Mouse (Mus musculus) heart, postnatal 0 days (tissue): ENCODE measurements around the gene Selenoi. TPM values are rescaled to one million over a fixed set of nuclear protein-coding genes. Genes with fewer than 3 reads are reported as not detected.

Experiments
- ATAC-seq: fragments of 200-750 bp; cut with Nextera tagmentation; 2 replicates; pipeline ENCODE4 v1.8.0; 2017; ENCODE audit warnings: low read depth, moderate number of reproducible peaks, moderate library complexity; ENCODE audit not compliant: insufficient read depth
- DNase-seq: peaks from one replicate; pipeline ENCODE4 v3.0.0-alpha.2; 2016; ENCODE audit warnings: low spot score
- H3K27ac ChIP-seq: fragments of 300-500 bp; sonication (generic); 2 replicates; pipeline ENCODE4 v1.5.1; 2014; ENCODE audit warnings: low read depth, mild to moderate bottlenecking
- H3K27me3 ChIP-seq: fragments of 300-500 bp; sonication (generic); 2 replicates; pipeline ENCODE4 v1.6.1; 2014; ENCODE audit warnings: low read length, mixed read lengths; ENCODE audit not compliant: control insufficient read depth, insufficient read depth
- H3K36me3 ChIP-seq: fragments of 300-500 bp; sonication (generic); replicated peaks from 2 replicates; pipeline ENCODE4 v1.6.1; 2014; ENCODE audit warnings: low read length, mixed read lengths; ENCODE audit not compliant: control insufficient read depth, insufficient read depth
- H3K4me1 ChIP-seq: fragments of 300-500 bp; sonication (generic); 2 replicates; pipeline ENCODE4 v1.6.1; 2014; ENCODE audit warnings: antibody characterized with exemption; ENCODE audit not compliant: control insufficient read depth, insufficient read depth
- H3K4me2 ChIP-seq: fragments of 300-500 bp; sonication (generic); 2 replicates; pipeline ENCODE4 v1.6.1; 2014; ENCODE audit warnings: low read depth, mild to moderate bottlenecking, low read length, moderate library complexity
- H3K4me3 ChIP-seq: fragments of 300-500 bp; sonication (generic); 2 replicates; pipeline ENCODE4 v1.5.1; 2014; ENCODE audit warnings: low read depth, low read length
- H3K9ac ChIP-seq: fragments of 300-500 bp; sonication (generic); replicated peaks from 2 replicates; pipeline ENCODE4 v1.6.1; 2014; ENCODE audit warnings: low read depth, low read length, mixed read lengths
- H3K9me3 ChIP-seq: fragments of 300-500 bp; sonication (generic); replicated peaks from 2 replicates; pipeline ENCODE4 v1.6.1; 2016; ENCODE audit warnings: low read length; ENCODE audit not compliant: control insufficient read depth
- CTCF ChIP-seq: IDR thresholded peaks from 2 replicates; pipeline ENCODE4 v1.5.1; 2016; ENCODE audit warnings: antibody characterized with exemption, control low read depth, low read depth
- EP300 ChIP-seq: IDR thresholded peaks from 2 replicates; pipeline ENCODE4 v1.6.1; 2016; ENCODE audit warnings: antibody characterized with exemption, low read depth
- WGBS: fragments of 180-500 bp; shearing (Covaris S2); extraction: QIAGEN DNeasy Blood & Tissue Kit; methylation state at CpG from one replicate; pipeline ENCODE4 v1.1.7; 2014; 5-methylcytosine and 5-hydroxymethylcytosine counted together
- polyA plus RNA-seq: library from polyadenylated mRNA; unstranded; fragments of >200 nt; fragmentation: Nextera tagmentation; extraction: Ambion mirVana; gene quantifications from 2 replicates; pipeline ENCODE4 v1.2.1, GENCODE M21; 2015
- total RNA-seq: library from RNA; depleted of rRNA; stranded (reverse); fragments of >200 nt; gene quantifications from 2 replicates; pipeline ENCODE4 v1.2.3, GENCODE M21; 2014; ENCODE audit warnings: low replicate concordance

The Selenoi gene
- total and polyA plus RNA-seq, 2 experiments from 2014 or later: 9.4 to 49.1 TPM

DNA sequence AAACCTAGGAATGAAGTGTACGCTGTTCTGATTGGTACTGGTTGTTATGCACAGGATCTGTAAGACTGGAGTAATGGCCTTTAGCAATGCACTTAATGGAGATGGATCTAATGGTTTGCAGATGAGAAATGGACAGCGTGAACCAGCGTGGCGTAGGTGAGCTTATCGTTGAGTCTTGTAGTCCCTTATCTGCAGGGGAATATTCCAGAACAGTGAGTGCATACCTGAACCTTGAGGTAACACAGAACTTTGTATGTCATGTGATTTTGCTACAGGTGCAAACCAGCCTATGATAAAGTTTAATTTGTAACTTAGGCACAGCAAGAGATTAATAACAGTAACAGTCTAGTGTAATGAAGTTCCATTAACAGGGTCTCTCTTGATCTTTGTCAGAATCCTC, 6.2 kb downstream of the Selenoi start:
- Histone ChIP-seq H3K4me1 (peaks cover 25% of the 10 kb centered on the region), H3K9me3 (no peaks in the 10 kb centered on the region), H3K4me2 (no peak overlapping the region), H3K36me3 (no peaks in the 10 kb centered on the region), H3K27me3 (no peaks in the 10 kb centered on the region), H3K9ac (no peak overlapping the region), H3K27ac (no peak overlapping the region), H3K4me3 (no peak overlapping the region)
- WGBS: 85% methylated on average over 5 of the region's 5 CpGs
- ATAC-seq (no peak), DNase-seq (no peak)
- no peak for TF ChIP-seq CTCF
- no peak for TF ChIP-seq EP300

DNA sequence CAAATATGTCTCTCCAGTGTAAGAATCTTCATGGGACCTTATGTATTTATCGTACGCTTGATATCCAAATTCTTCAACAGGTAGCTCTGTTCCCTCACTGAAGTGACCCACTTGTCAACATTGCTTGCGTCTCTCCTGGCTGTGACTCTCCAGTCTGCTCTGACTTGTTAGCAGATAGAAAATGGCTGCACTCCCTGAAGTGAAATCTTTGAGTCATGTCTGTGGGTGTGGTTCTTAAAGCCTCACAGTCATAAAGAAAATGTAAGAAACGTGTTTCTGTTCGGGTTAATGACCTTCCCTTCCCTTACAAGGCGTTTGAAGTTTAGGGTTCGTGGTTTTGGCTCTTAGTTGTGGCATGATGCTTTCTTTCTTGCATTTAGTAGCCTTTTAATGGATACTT, 8.2 kb downstream of the Selenoi start:
- no peak for ATAC-seq
- Histone ChIP-seq H3K27ac (no peak overlapping the region), H3K27me3 (no peaks in the 10 kb centered on the region), H3K4me3 (no peak overlapping the region), H3K4me1 (peaks cover 31% of the 10 kb centered on the region), H3K36me3 (no peaks in the 10 kb centered on the region), H3K9me3 (no peaks in the 10 kb centered on the region), H3K9ac (no peak overlapping the region), H3K4me2 (no peak overlapping the region)
- TF ChIP-seq CTCF (no peak), EP300 (no peak)
- no peak for DNase-seq
- 80% methylated on average over 7 of the region's 7 CpGs for WGBS

DNA sequence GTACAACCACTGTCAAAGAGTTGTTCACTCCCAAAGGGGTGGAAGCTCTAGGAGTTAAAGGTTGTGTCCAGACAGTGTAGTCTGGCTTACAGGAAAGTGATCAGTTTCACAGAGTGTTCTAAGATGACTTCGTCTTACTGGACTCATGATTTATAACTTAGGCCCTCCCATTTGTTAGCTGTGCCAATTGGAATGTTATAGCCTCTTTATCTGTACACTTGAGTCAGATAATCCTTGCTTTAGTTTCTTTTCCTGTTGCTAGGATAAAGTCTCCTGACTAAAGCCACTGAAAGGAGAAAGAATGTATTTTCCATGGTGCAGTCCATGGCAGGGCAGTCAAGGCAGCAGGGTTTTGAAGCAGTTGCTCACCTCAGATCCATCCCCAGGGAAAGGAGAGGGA, 10.0 kb downstream of the Selenoi start:
- no peak overlapping the region for H3K9ac ChIP-seq

DNA sequence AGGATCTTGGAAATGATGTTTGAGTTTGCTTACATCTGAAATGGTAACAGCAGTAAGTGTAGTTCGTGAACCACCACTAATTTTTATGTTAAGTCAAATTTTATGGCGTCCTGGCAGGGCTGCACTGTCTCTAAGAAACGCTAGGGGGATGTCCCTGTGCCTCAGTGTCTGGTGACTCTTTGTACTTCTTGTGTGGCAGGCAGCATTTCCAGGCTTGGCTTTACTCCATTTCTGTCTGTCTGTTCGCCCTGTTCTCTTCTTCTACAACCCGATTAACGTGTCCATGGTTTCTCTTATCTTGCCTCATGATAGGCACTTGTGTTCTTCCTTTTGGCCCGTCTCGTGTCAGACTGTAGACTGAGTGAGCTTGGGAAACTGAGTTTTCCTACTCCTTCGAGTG, 11.4 kb downstream of the Selenoi start:
- no peak overlapping the region for H3K9ac ChIP-seq
- H3K27me3 ChIP-seq: no peaks in the 10 kb centered on the region
- peak overlapping the region; percentile 7; the same call in 1 of the 2 replicates for H3K27ac ChIP-seq
- DNase-seq (peak; percentile 61), ATAC-seq (0 out of 2 replicates have a peak, but pooled peaks have one; percentile 49)
- H3K4me3 ChIP-seq: no peak overlapping the region
- peak overlapping the region; percentile 1; the same call in 1 of the 2 replicates for H3K4me2 ChIP-seq
- H3K4me1 ChIP-seq: peaks cover 31% of the 10 kb centered on the region
- H3K9me3 ChIP-seq: no peaks in the 10 kb centered on the region
- peaks cover 2% of the 10 kb centered on the region; the same call in 1 of the 2 replicates for H3K36me3 ChIP-seq
- TF ChIP-seq EP300 (no peak), CTCF (peak; percentile 46)
- 31% methylated on average over 9 of the region's 9 CpGs for WGBS

More for the DNA sequence above, 10.0 kb downstream of the Selenoi start:
- Histone ChIP-seq H3K9me3 (no peaks in the 10 kb centered on the region), H3K4me3 (no peak overlapping the region), H3K4me2 (no peak overlapping the region), H3K27ac (0 out of 2 replicates have a peak overlapping the region, but pooled peaks have one; percentile 37), H3K36me3 (no peaks in the 10 kb centered on the region; the same call in 1 of the 2 replicates), H3K4me1 (peaks cover 31% of the 10 kb centered on the region), H3K27me3 (no peaks in the 10 kb centered on the region)
- 3% methylated on average over 1 of the region's 1 CpGs for WGBS
- DNase-seq: peak; percentile 31
- peak; percentile 24 for ATAC-seq
- no peak for TF ChIP-seq EP300
- no peak for TF ChIP-seq CTCF

DNA sequence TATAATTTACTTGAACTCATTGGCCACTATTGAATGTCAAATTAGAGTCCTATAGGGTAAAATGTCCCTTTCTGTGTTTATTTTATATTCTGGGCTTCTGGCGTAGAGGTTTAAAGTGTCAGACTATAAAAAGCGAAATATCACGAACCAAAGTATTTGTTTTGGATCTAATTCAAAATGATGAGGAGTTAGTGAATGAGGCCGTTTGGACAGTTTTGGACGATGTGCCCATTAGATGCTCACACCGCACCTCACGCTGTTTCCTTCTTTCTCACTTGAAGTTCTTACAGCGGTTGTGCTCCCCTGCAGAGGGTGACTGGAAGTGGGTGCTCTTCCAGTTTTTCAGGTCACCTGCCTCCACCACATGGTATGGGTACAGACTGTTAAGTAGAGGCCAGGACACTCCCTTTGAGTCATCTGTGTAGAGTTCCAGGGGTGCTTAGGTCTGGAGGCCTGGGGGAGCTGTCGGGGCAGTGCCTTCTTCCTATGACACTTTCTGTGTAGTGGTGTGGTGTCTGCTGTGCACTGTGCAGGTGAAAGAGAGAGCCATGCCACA, 13.6 kb downstream of the Selenoi start:
- Histone ChIP-seq H3K9ac (no peak overlapping the region), H3K4me1 (peaks cover 31% of the 10 kb centered on the region), H3K36me3 (peaks cover 13% of the 10 kb centered on the region; the same call in 1 of the 2 replicates), H3K4me3 (no peak overlapping the region), H3K27me3 (no peaks in the 10 kb centered on the region), H3K4me2 (no peak overlapping the region), H3K27ac (no peak overlapping the region), H3K9me3 (no peaks in the 10 kb centered on the region)
- TF ChIP-seq EP300 (no peak), CTCF (no peak)
- DNase-seq (no peak), ATAC-seq (no peak)
- 77% methylated on average over 9 of the region's 9 CpGs for WGBS

DNA sequence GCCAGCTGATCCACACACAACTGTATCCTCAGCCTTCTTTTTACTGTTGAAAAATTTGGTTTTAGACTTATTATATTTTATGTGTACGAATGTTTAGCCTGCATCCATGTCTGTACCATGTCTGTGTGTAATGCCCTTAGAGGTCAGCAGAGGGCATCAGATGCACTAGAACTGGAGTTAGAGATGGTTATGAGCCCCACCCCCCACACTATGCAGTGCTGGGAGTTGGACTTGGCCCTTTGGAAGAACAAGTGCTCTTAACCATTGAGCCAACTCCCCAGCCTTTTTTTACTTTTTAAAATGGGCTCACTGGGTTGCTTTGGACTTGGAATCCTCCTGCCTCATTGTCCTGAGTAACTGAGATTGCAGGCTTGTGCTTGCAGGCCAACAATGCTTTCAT, 15.3 kb downstream of the Selenoi start:
- ATAC-seq (no peak), DNase-seq (no peak)
- Histone ChIP-seq H3K4me1 (peaks cover 21% of the 10 kb centered on the region), H3K4me2 (no peak overlapping the region), H3K9me3 (no peaks in the 10 kb centered on the region), H3K4me3 (no peak overlapping the region), H3K9ac (no peak overlapping the region), H3K36me3 (peaks cover 23% of the 10 kb centered on the region), H3K27me3 (no peaks in the 10 kb centered on the region), H3K27ac (no peak overlapping the region)
- WGBS: 97% methylated on average over 1 of the region's 1 CpGs
- TF ChIP-seq EP300 (no peak), CTCF (no peak)
